Mouse (Mus musculus): ENCODE results near the gene Mzf1. TPM values are rescaled to one million over a fixed set of nuclear protein-coding genes. Genes with fewer than 3 reads are reported as not detected.
A peak's percentile ranks its signal among the peaks of the same experiment; 100 is the strongest.
"Not testable (repeated sequence)": the region's sequence is repeated elsewhere in the genome, so short reads cannot be mapped to it uniquely, and the experiment has no call there.

Gene Mzf1
- total RNA-seq (2014; rRNA removed; ENCODE audit: low replicate concordance): 2.7 and 8.4 TPM in 2 replicates
- 0.70 and 0.83 TPM in 2 replicates for polyA plus RNA-seq (2015; fragmentation: Nextera tagmentation; extraction: Ambion mirVana)

DNA sequence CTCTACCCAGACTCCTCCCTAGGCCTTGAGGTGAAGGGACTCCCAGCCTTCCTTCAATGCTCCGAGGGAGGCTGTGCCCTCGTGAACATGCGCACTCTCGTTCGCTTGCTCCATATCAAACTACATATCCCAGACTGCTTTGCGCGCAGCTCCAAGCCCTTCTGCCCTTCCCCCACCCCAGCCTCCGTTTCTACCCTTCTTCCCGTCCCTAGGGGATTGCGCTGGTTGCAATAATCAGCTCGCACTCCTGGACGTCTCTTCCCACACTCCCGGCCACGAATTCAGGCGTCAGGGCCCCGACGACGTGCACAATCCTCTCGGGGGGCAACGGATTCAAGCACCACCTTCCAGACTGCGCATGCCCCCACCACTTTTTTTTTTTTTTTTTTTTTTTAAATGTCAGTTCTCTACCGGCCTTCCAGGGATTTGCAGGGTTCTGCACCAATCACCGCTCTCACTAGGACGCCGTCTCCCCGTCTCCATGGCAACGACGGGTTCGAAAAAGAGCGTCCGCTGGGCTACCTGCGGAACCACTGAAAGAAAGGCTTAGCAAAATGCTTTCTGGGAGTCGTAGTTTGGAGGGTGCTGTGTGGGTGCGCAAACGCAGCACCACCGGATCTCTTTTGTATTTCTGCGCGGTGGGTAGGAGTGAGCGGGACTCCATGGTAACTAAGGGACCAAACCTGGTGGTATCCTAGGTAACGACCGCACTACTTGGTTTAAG, at the start of gene Mzf1:
Gene Mzf1 (minus strand): TSS at position 478 of the 724 bp plus-strand sequence.
- Histone ChIP-seq H3K9ac (replicated peaks; ENCODE audit: low read depth, low read length) (peak within 1 kb of the TSS; percentile 45; the same call in 1 of the 2 replicates), H3K36me3 (replicated peaks; ENCODE audit: control insufficient read depth, insufficient read depth, low read length) (no peaks in the 10 kb centered on the region), H3K4me2 (ENCODE audit: low read depth, low read length) (peak within 1 kb of the TSS; percentile 71), H3K4me3 (ENCODE audit: low read depth, low read length) (peak within 1 kb of the TSS; percentile 65), H3K4me1 (ENCODE audit: control insufficient read depth, insufficient read depth) (0 out of 2 replicates have a peak, but pooled peaks cover 5% of the 10 kb centered on the region), H3K27me3 (ENCODE audit: control insufficient read depth, insufficient read depth, low read length) (no peaks in the 10 kb centered on the region), H3K27ac (ENCODE audit: low read depth) (peak within 1 kb of the TSS; percentile 56), H3K9me3 (replicated peaks; ENCODE audit: control insufficient read depth, low read length) (no peaks in the 10 kb centered on the region)
- WGBS: under 1% methylated on average over 41 of the region's 41 CpGs
- TF ChIP-seq CTCF (IDR thresholded peaks at IDR 0.05; ENCODE audit: low read depth) (no peak), EP300 (IDR thresholded peaks at IDR 0.05; ENCODE audit: low read depth) (no peak)
- DNase-seq (ENCODE audit: low spot score) (peak; percentile 91), ATAC-seq (ENCODE audit: insufficient read depth, low read depth) (peak; percentile 92)

DNA sequence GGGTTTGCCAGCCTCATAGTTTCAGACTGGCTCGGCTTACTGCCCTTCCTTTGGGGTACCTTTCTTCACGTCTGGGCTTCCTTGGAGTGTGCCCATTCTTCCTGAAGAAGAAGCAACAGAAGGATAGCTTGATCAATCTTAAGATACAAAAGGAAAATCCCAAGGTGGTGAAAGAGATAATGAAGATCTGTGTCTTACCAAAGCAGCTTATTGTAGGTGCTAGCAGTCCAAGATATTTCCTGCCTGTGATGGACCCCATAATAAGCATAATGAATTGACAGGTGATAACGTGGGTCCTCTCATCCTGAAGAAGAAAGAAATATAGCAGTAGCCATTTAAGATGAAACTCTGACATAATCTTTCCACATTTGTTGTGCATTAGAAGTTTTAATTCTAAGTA, 40.5 kb upstream of the Mzf1 start, which contains the start of gene Vmn1r85:
Gene Vmn1r85 (minus strand): TSS at position 101 of the 400 bp plus-strand sequence.
- H3K9me3 ChIP-seq (replicated peaks; ENCODE audit: control insufficient read depth, low read length): no peaks in the 10 kb centered on the region
- ATAC-seq (ENCODE audit: insufficient read depth, low read depth): no peak
- no peak within 1 kb of the TSS for H3K27ac ChIP-seq (ENCODE audit: low read depth)
- H3K4me2 ChIP-seq (ENCODE audit: low read depth, low read length): no peak within 1 kb of the TSS
- no peaks in the 10 kb centered on the region for H3K36me3 ChIP-seq (replicated peaks; ENCODE audit: control insufficient read depth, insufficient read depth, low read length)
- H3K4me3 ChIP-seq (ENCODE audit: low read depth, low read length): no peak within 1 kb of the TSS
- no peaks in the 10 kb centered on the region for H3K27me3 ChIP-seq (ENCODE audit: control insufficient read depth, insufficient read depth, low read length)
- no peak for DNase-seq (ENCODE audit: low spot score)
- TF ChIP-seq CTCF (IDR thresholded peaks at IDR 0.05; ENCODE audit: low read depth) (no peak), EP300 (IDR thresholded peaks at IDR 0.05; ENCODE audit: low read depth) (no peak)
- WGBS: 38% methylated on average over 3 of the region's 3 CpGs
- H3K4me1 ChIP-seq (ENCODE audit: control insufficient read depth, insufficient read depth): no peaks in the 10 kb centered on the region
- no peak within 1 kb of the TSS for H3K9ac ChIP-seq (replicated peaks; ENCODE audit: low read depth, low read length)

- DNase-seq (ENCODE audit: low spot score): no peak
- no peak overlapping the region for H3K27ac ChIP-seq (ENCODE audit: low read depth)
- no peaks in the 10 kb centered on the region for H3K36me3 ChIP-seq (replicated peaks; ENCODE audit: control insufficient read depth, insufficient read depth, low read length)
- H3K4me1 ChIP-seq (ENCODE audit: control insufficient read depth, insufficient read depth): no peaks in the 10 kb centered on the region
- no peak for ATAC-seq (ENCODE audit: insufficient read depth, low read depth)
- no peaks in the 10 kb centered on the region for H3K27me3 ChIP-seq (ENCODE audit: control insufficient read depth, insufficient read depth, low read length)
- H3K9me3 ChIP-seq (replicated peaks; ENCODE audit: control insufficient read depth, low read length): no peaks in the 10 kb centered on the region
- H3K4me3 ChIP-seq (ENCODE audit: low read depth, low read length): no peak overlapping the region
- WGBS: 49% methylated on average over 5 of the region's 5 CpGs
- TF ChIP-seq EP300 (IDR thresholded peaks at IDR 0.05; ENCODE audit: low read depth): no peak
- no peak for TF ChIP-seq CTCF (IDR thresholded peaks at IDR 0.05; ENCODE audit: low read depth)
- no peak overlapping the region for H3K4me2 ChIP-seq (ENCODE audit: low read depth, low read length)
- no peak overlapping the region for H3K9ac ChIP-seq (replicated peaks; ENCODE audit: low read depth, low read length)
Measured at GRCm38 (mm10) chr7:13072293-13072692, 17.7 kb upstream of the Mzf1 start.

DNA sequence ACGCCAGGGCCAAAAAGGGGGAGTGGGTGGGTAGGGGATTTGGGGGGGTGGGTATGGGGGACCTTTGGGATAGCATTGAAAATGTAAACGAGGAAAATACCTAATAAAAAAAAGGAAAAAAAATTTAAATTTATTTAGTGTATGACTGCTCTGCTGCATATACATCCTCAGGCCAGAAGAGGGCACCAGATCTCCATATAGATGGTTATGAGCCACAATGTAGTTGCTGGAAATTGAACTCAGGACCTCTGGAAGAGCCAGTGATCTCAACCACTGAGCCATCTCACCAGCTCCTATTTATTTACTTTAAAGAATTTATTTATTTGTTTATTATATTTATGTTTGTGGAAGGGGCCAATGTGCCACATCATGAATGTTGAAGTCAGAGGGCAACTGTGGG, 8.8 kb upstream of the Mzf1 start:
- H3K9me3 ChIP-seq (replicated peaks; ENCODE audit: control insufficient read depth, low read length); DNase-seq (ENCODE audit: low spot score); H3K4me2 ChIP-seq (ENCODE audit: low read depth, low read length); H3K27me3 ChIP-seq (ENCODE audit: control insufficient read depth, insufficient read depth, low read length); H3K4me1 ChIP-seq (ENCODE audit: control insufficient read depth, insufficient read depth); H3K4me3 ChIP-seq (ENCODE audit: low read depth, low read length); H3K27ac ChIP-seq (ENCODE audit: low read depth); H3K9ac ChIP-seq (replicated peaks; ENCODE audit: low read depth, low read length); H3K36me3 ChIP-seq (replicated peaks; ENCODE audit: control insufficient read depth, insufficient read depth, low read length); ATAC-seq (ENCODE audit: insufficient read depth, low read depth): not testable (repeated sequence)
- TF ChIP-seq CTCF (IDR thresholded peaks at IDR 0.05; ENCODE audit: low read depth): peak; percentile 25
- WGBS: 49% methylated on average over 2 of the region's 2 CpGs

- Histone ChIP-seq H3K4me1 (ENCODE audit: control insufficient read depth, insufficient read depth) (no peaks in the 10 kb centered on the region), H3K36me3 (replicated peaks; ENCODE audit: control insufficient read depth, insufficient read depth, low read length) (no peaks in the 10 kb centered on the region), H3K4me3 (ENCODE audit: low read depth, low read length) (no peak overlapping the region), H3K27me3 (ENCODE audit: control insufficient read depth, insufficient read depth, low read length) (no peaks in the 10 kb centered on the region), H3K9me3 (replicated peaks; ENCODE audit: control insufficient read depth, low read length) (no peaks in the 10 kb centered on the region), H3K9ac (replicated peaks; ENCODE audit: low read depth, low read length) (no peak overlapping the region), H3K4me2 (ENCODE audit: low read depth, low read length) (no peak overlapping the region), H3K27ac (ENCODE audit: low read depth) (no peak overlapping the region)
- WGBS: 83% methylated on average over 9 of the region's 9 CpGs
- ATAC-seq (ENCODE audit: insufficient read depth, low read depth) (no peak), DNase-seq (ENCODE audit: low spot score) (no peak)
- TF ChIP-seq EP300 (IDR thresholded peaks at IDR 0.05; ENCODE audit: low read depth) (no peak), CTCF (IDR thresholded peaks at IDR 0.05; ENCODE audit: low read depth) (no peak)
Measured at GRCm38 (mm10) chr7:13059536-13059935, 5.0 kb upstream of the Mzf1 start.
